Mouse (Mus musculus): ENCODE data around the gene F2r. TPM values are rescaled to one million over a fixed set of nuclear protein-coding genes. Genes with fewer than 3 reads are reported as not detected.

The F2r gene
- polyA plus RNA-seq, 2 experiments from 2014 or later, result 32.9 to 37.3 TPM

DNA sequence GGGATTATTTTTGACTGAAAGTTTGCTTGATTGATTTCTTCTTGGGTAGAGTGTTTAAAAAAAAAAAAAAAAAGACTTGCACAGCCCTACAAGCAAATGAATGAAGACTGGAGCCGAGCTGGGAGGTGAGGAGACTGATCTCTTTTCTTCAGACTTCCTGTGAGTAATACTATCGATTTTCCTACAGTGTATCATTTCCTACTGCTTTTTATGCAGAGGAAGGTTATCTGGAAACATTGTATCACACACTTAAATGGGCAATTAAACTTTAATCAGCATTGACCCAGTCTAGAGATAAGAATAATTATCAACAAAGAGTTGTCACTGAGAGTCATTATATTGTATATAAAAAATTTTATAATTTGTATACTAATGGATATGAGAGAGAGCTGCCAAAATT is 12.5 kb upstream of the F2r start:
- no peak for ATAC-seq

DNA sequence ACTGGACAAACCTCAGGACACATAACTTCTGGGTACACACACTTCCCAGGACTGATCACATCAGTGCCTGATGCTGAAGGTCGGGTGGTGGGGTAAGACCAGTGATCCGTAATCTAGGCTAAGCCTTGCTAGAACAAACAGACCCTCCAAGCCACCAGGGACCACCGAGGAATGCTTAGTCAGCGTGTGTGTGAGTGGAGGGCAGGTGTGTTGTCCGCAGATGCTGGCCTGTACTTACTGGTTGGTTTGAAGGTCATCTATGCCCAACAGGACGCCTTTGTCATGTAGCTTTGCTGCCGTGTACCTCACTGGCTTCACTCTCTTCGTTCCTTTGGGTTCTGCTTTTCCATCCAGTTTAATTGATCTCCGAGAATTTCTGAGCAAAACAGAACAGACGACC is 11.5 kb upstream of the F2r start:
- no peak for ATAC-seq

DNA sequence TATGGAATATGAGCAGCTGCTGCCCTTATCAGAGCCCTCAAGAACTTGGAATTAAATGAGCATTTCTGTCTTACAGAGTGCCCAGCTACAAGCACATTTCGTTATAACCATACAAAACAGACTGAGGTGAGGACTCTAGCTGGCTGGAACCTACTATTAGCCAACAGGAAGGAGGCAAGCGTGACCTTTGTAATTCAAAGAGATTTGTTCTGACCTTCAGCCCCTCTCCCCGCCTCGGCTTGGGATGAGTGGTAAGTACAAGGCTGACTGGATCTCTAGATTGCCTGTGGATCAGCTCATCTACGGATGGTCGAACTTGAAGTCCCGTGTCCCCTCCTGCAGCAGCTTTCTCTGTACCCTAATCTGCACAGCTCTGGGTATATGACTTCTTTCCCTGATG is 8.4 kb upstream of the F2r start:
- no peak for ATAC-seq

DNA sequence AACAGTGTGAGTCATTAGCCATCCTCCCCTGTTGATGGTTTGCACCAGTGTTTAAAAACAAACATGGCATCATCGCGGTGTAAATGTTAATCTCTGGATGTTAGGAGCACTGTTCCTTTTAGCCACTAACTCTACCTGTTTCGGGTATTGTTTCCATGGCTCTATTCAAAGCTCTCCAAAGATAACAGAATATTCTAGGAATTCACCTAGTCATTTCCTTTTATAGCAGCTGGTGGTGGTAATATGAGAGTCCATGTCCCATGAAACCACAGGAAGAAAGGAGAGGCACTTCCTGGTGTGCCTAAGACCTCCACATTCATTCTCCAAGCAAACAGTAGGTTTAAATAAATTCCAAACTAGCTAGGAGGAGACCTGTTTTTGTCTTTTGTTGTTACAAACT is 4.8 kb upstream of the F2r start:
- ATAC-seq, result no peak

DNA sequence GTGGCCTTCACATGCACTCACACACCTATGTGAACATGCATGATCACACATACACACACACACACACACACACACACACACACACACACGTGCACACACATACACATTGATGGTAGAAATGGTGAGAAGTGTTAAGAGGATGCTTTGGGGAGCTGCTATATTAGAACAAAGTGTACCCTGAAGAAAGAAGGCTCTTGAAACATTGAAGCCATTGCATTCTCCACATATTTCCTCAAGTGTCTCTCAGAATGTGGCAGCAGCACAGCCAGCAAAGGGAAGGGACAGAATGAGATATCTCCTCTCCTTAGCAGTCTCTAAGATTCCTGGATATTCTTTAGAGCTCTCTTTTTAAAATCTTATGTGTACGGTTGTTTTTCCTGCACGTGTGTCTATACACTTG is 3.3 kb upstream of the F2r start:
- no peak for ATAC-seq

DNA sequence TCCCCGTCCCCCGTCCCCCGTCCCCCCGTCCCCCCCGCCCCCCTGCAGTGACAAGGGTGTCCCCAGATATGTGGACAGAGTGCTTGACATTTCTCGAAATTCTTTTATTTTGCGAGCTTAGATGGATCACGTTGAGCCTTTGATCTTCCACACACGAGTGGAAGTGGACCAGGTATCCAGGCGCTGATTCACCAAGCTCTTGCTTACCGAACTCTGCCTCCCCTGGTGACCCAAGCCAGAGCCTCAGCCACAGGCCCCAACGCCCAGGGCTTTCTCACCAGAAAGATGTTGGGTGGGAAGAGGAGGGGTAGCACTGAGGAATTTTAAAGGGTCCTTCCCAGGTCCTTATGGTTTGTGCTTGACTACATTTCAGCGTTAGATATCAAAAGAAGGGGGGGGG is 572 bp upstream of the F2r start:
- ATAC-seq, result no peak

DNA sequence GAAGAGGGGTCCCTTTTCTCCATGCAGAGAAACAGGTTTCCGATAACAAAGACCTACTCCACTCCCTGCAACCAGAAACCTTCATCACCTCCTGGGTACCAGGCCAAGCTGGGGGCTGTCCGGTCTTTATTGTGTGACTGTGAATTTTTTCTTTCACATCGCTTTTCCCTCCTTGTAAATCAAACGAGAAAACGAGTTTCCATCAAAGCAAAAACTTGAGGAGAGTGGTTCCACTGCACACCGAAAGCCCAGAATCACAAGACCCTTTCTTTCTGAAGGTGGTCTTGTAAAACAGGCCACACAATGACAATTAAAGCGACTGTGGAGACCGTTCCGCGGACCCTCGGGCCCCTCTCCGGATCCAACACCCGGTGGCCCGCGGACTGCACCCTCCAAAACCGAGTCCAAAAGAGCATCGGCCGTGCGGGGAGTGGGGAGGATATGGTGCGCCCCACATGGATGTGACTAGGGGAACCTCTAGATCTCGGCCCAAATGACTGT is 566 bp downstream of the F2r start:
- ATAC-seq, result peak; percentile 25

DNA sequence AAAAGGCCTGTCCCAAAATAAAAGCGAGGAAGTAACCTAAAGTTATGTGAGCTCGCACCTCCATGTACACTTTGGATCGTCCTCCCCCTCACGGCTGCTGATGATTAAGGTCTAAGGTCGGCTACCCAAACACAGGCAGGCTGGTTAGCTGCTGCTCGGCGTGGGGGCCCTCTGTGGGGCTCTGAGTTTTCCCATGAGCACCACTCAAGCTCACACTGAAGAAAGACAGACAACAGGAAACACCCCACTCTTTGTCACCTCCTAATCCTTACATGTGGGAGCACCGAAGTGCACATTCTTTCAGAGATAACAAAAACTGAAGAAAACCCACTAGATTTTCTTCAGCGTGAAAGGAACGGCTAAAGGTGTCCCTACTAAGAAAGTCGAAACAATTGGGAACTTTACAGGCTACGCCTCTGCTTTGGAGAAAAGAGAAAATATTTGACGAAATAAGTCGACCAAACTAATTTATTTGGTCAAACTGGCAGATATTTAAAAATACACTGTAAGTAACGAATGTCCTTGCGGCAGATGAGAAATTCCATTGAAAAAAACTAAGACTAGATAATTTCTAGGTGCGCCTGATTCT is 1.1 kb downstream of the F2r start:
- ATAC-seq, result peak; percentile 15

DNA sequence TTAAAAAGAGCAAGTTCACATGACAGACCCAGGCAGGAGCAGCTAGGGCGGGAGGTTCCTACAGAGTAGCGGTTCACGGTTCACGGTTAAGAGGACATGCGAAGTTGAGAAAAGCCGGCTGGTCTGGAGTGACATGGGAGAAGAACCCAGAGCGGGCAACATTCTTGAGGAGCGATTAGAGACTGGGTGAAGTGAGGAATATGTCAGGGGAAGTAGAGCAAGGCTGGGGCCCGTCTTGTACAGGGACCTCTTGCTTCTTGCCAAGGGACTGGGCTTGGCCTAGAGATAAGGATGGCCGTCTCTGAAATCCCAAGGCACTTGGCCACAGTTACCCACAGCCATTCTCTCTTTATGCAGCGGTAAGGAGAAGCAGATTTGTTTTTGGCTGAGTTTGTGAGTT is 1.8 kb downstream of the F2r start:
- ATAC-seq, result no peak

DNA sequence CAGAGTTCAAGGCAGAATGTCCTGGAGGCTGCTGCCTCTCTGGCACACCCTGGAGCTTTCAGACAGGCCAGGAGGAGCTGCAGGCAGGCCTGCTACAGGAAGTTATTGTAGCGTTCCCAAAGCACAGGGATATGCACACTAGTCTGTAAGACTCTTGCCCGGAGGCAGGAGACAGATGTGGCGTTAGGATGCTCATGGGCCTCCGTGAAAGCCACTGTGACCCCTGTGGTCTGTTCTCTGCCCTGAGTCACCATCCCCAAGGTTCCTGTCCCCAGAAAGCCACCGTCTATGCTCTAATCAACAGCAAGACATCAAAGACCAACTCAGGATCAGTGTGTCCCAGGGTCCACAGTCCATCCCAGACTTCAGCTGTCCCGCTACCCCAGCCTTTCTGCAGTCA is 3.5 kb downstream of the F2r start:
- no peak for ATAC-seq

DNA sequence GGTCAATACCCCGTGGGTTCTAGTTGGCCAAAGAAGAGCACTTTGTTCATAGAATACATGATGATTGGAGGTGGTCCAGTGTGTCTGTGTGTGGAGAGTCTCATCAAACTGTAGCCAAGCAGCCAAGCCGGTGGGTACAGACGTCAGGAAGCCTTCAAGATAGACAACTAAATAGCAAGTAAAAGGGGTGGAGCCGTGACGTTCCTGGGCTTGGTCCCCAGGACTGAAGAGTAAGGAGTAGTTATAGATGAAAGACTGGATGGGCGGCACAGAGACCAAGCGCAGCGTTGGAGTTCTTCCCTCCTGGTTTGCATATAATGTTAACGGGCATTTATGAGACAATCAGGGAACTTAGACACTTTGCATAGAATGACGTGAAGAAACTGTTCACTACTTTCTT is 6.0 kb downstream of the F2r start:
- no peak for ATAC-seq

DNA sequence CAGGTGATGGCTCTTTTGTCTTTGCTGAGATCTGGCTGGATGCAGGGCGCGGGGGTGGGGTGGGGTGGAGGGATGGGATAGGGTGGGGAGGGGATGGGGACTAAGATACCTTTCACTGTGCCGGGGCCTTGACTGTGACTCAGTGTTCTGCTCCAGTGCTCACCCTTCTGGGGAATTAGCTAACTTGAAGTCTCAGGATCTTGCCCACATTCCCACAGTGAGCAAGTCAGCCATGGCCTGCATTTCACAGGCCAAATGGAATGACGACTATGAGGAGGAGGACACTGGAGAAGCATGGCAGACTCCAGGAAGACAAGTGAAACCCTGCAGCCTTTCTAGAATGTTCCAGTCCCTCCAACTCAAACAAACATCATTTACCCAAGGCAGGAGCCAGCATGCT is 6.5 kb downstream of the F2r start:
- ATAC-seq, result no peak

DNA sequence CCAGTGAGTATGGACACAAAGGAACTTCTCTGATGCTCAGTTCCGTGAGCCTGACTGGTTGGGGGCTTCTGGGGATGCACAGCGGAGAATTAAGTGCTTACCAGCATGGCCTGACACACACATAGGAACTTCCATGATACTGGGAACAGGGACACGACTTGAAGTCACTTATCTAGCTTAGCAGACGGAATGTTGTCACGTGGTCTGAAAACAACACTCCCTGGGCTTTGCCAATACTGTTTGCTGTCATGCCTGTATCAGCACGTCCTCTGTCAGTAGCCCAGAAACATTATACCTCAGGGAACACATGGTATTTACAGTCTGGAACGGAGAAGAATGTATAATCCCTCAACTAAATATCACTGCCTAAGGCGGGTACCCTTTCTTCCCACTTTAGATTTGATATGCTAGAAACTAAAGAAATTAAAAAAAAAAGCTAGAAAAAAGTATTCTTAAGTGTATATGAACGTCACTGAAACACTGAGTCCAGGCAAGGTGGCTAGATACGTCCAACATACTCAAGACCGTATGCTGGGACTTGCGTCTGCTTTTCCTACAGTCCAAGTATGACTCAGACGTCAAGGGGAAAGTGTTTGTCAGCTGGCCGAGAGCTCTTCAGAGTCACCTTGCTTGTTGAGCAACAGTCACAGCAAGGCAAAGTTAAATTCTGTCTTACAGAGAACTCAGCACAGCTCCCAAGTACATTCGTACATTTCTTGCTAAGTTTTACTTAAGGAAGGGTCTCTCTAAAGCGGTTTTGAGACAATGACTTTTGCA is 7.3 kb downstream of the F2r start:
- ATAC-seq, result no peak

DNA sequence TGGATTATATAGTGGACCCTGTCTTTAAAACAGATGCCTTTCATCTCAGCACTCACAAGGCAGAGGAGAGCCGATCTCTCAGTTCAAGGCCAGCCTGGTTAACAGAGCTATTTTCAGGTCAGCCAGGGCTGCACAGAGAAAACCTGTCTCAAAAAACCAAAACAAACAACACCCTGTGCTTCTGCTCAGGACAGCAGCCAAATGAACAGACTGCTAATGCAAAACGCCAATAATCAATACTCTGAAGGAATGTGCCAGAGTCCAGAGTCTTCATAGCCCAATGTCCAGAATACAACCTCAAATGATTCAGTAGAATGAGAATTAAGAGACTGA is 9.2 kb downstream of the F2r start:
- no peak for ATAC-seq

DNA sequence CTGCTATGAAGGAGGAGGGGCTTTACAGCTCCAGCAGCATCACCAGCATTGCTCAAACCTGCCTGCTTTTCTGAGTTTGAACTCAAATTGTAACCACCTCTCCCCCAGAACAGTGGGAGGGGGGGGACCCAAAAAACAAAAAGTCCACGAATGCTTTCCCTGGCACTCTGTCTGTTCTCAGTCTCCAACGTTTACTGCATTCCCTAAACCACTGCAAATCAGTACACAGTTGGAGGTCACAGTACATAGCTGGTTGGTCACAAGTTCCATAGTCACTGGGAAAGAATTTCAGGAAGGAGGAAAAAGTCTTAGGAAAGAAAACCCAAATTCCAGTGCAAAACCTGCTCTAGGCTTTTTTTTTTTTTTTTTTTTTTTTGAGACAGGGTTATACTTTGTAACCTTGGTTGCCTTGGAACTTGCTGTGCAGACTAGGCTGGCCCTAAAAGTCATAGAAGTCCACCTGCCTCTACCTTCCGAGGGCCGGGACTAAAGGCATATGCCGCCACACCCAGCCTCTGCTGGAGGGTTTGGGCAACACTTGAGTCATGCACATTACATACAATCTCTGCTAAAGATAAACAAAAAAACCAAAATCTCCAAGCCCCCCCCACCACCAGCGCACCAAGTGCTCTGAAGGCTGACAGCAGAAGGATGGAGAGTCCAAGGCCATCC is 9.7 kb downstream of the F2r start:
- no peak for ATAC-seq

DNA sequence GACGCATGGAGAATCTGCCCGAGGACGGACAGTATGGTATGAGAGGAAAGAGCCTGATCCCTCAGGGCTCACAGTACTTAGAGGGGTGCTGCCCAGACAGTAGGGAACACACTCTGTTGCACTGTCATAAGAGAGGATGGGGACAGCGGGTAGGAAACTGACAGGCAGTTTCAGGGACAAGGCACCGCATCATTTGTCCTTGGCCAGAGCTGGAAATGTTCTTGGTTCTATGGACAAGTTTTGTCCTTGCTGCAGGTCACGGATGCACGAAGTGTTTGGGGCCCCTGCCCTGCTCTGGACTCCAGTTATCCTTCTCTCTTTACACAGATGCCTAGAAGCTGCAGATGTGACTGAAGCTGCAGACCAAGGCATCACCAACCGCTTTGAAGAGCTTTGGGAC is 11.3 kb downstream of the F2r start:
- ATAC-seq, result no peak

DNA sequence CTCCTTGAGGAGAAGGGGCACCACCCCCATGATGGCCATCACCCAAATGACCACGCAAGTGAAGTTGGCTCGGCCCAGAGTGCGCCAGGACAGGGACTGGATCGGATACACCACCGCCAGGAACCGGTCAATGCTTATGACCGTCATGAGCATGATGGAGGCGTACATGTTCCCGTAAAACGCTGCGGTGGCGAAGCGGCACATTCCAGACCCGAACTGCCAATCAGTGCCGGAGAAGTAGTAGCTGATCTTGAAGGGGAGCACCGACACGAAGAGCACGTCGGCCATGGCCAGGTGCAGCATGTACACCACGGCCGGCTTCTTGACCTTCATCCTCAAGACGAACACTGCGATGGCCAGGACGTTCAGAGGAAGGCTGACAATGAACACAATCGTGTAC is 14.0 kb downstream of the F2r start:
- no peak for ATAC-seq

DNA sequence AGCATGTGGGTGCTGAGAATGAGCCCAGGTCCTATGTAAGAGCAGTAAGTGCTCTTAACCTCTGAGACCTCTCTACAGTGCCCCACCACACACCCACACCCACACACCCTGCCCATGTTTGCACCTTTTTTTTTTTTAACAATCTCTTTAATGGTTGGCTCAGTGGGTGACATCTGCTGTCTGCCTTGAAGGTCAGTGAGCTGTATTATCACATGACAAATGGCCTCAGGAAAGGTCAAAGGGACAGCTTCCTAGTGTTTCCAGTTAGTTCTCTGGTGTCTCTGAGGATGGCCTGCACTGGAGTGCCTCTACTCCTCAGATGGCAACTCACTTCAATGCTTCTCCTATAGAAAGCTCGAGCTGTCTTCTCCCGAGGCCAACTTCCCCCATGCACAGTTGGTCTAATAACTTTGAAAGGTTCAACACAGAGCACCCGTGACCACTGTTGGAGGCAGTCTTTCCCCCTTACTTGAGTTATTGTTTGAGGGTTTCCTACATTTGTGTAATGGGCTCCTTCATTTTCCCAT is 18.4 kb downstream of the F2r start:
- ATAC-seq, result no peak

DNA sequence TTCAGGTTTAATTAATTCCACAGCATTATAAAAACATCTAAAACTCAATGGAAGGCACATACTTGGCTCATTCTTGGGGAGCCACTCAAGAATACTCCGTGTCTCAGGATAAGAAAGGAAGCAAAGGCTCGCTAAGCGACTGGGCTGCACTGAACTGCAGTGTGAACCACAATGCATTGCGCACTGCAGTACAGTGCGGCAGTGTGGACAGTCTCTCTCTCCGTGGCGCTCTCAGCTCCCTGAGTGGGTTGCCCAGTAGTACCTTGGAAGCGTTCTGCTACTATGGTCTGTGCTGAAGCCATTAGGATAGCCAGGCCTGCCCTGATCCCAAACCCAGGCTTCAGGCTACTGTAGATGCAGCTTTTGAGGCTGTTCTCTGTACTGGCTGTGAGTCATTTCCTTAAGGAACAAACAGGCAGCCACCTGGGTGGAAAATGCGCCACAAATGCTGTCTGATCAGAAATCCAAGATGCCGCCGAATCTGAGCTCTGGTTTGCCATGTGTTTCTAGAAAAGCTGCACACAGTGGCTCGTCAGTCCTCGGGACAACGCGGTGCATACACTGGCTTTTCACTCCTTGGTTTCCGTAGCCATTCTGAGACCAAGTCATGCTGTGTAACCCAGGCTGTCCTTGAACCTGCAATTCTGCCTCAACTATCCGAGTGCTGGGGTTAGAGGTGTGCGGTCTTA is 19.9 kb downstream of the F2r start:
- ATAC-seq, result no peak

DNA sequence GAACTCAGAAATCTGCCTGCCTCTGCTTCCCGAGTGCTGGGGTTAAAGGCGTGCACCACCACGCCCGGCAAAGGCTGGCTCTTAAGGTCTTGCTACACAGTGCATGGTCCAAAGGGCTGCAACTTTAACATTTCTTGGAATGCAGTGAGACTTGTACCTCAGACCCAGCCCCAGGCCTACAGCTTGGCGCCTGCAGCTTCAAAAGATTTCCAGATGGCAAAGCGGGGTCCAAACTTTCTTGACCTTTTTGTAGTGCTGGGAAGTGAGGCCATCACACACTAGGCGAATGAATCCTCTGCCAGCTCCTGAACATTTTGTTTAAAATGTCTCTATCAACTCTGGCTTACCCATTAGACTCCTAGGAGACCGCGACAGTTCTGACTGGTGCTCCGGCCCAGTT is 20.7 kb downstream of the F2r start:
- no peak for ATAC-seq

DNA sequence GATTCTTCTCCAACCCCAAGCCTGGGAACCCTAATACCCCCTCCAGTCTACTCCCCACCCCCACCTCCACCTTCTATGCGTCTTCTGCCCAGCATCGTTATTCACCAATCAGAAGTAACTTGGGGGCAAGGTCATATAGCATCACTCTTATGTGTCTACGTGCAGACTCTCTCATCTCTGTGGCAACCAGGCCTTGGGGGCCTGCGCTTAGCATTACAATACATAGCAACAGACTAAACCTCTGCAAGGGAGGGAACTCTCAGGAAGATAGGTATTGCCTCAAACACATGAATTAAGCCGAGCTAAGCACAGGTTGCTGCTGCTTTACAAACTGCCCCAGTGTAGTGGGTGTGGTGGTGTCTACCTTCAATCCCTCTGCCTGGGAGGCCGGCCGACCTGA is 21.6 kb downstream of the F2r start:
- ATAC-seq, result no peak

DNA sequence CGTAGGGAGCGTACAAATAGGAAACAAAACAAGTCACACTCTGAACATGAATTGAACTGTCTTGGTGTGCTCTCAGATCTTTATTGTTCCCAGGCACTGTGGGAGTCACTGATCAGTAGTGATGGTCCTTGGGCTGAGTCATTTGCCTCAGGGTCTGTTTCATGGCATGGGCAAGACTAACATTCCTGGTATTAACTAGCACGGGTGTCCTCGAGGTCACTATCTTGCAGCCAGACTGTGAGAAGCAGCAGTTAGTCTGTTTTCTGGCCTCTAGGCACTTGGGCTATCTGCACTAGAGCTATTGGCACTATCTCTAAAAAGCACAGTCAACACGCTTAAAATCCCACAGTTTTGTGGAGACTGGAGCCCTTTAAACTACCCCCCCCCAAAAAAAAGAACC is 22.4 kb downstream of the F2r start:
- no peak for ATAC-seq

DNA sequence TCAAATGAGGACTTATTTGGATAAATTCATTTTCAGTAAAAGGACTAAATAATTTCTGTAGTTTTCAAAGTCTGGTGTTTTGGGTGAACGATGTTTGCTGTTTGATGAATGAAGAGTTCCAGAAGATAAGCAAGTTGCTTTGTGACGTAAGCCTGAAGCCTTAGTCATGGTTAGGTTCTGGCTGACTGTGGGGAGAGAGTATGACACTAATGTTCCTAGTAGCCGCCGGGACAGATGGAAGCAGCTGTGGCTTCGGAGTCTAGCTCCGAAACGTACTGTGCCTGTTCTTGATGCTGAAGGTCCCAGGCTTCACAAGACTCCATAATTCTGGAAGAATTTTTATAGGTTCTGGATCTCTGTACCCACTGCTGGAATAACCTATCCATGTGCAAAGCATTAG is 22.9 kb downstream of the F2r start:
- no peak for ATAC-seq

All from activated CD4-positive, CD25-positive, alpha-beta regulatory T cell, adult 4 months (primary cell).